Comparison of ENCODE assay signal across 27 mouse cellular contexts in genomic region chr5:148755807-148756206, GRCm38 (mm10).
DNase-seq lines count a peak whose midpoint lies in the region; ATAC-seq and TF ChIP-seq lines count a peak whose summit lies in the region.
"Had no signal": no experiment of that assay in that cellular context is flagged by ENCODE, and none has a peak within 500 bp of the region (broad histone marks: within the 10 kb centered on the region; RNA-seq: fewer than 3 reads in every experiment).

No protein-coding gene starts in this region.

- H3K36me3 ChIP-seq in kidney, postnatal 0 days (ENCODE audit: insufficient read depth, low read length), result no peaks in the 10 kb centered on the region
- H3K36me3 ChIP-seq in intestine, embryonic 15.5 days, result no peaks in the 10 kb centered on the region
- H3K36me3 ChIP-seq in liver, embryonic 13.5 days, result no peaks in the 10 kb centered on the region
- no peaks in the 10 kb centered on the region for H3K36me3 ChIP-seq in stomach, postnatal 0 days (ENCODE audit: control insufficient read depth, insufficient read depth, low read length)
- no peaks in the 10 kb centered on the region for H3K36me3 ChIP-seq in forebrain, postnatal 0 days (ENCODE audit: insufficient read depth)
- H3K36me3 ChIP-seq: heart, embryonic 10.5 days; heart, embryonic 15.5 days; limb, embryonic 10.5 days; limb, embryonic 15.5 days; lung, embryonic 15.5 days; midbrain, embryonic 12.5 days; neural tube, embryonic 12.5 days had no signal

- no peak for TF ChIP-seq CTCF in kidney, postnatal 0 days (IDR thresholded peaks at IDR 0.05; ENCODE audit: low read depth)
- TF ChIP-seq CTCF in stomach, postnatal 0 days (IDR thresholded peaks at IDR 0.05; ENCODE audit: low read depth), result no peak
- no peak for TF ChIP-seq CTCF in forebrain, postnatal 0 days (IDR thresholded peaks at IDR 0.05; ENCODE audit: low read depth)

- WGBS in kidney, postnatal 0 days, result 87% methylated on average over 8 of the region's 8 CpGs
- WGBS in intestine, embryonic 15.5 days, result 72% methylated on average over 8 of the region's 8 CpGs
- 47% methylated on average over 8 of the region's 8 CpGs for WGBS in liver, embryonic 13.5 days (ENCODE audit: insufficient replicate concordance)
- 78% methylated on average over 8 of the region's 8 CpGs for WGBS in stomach, postnatal 0 days
- whole genome bisulfite sequencing in forebrain, postnatal 0 days, result 73% methylated on average over 8 of the region's 8 CpGs

- H3K27me3 ChIP-seq in kidney, postnatal 0 days (ENCODE audit: insufficient read depth, low read length), result no peaks in the 10 kb centered on the region
- H3K27me3 ChIP-seq in intestine, embryonic 15.5 days (replicated peaks), result no peaks in the 10 kb centered on the region
- H3K27me3 ChIP-seq in liver, embryonic 13.5 days, result no peaks in the 10 kb centered on the region
- no peaks in the 10 kb centered on the region for H3K27me3 ChIP-seq in stomach, postnatal 0 days (ENCODE audit: control insufficient read depth, insufficient read depth, low read length)
- no peaks in the 10 kb centered on the region for H3K27me3 ChIP-seq in forebrain, postnatal 0 days (ENCODE audit: insufficient read depth, low read length)
- H3K27me3 ChIP-seq: heart, embryonic 15.5 days; limb, embryonic 15.5 days; lung, embryonic 15.5 days; megakaryocyte, embryonic 14.5 days; midbrain, embryonic 12.5 days; neural tube, embryonic 12.5 days had no signal

- no peak overlapping the region for H3K9ac ChIP-seq in kidney, postnatal 0 days (ENCODE audit: low read depth, low read length)
- H3K9ac ChIP-seq in intestine, embryonic 15.5 days, result no peak overlapping the region
- no peak overlapping the region for H3K9ac ChIP-seq in liver, embryonic 13.5 days
- H3K9ac ChIP-seq in stomach, postnatal 0 days (ENCODE audit: low read length), result no peak overlapping the region
- H3K9ac ChIP-seq in forebrain, postnatal 0 days, result no peak overlapping the region
- H3K9ac ChIP-seq: heart, embryonic 15.5 days; limb, embryonic 15.5 days; lung, embryonic 15.5 days; midbrain, embryonic 12.5 days; neural tube, embryonic 12.5 days had no signal

- no peak overlapping the region for H3K4me3 ChIP-seq in kidney, postnatal 0 days (replicated peaks; ENCODE audit: low read depth, low read length)
- H3K4me3 ChIP-seq in intestine, embryonic 15.5 days (replicated peaks), result no peak overlapping the region
- H3K4me3 ChIP-seq in liver, embryonic 13.5 days (replicated peaks), result no peak overlapping the region
- no peak overlapping the region for H3K4me3 ChIP-seq in stomach, postnatal 0 days (ENCODE audit: low read depth, low read length)
- H3K4me3 ChIP-seq in forebrain, postnatal 0 days (ENCODE audit: low read depth, low read length), result no peak overlapping the region
- H3K4me3 ChIP-seq: heart, embryonic 10.5 days; heart, embryonic 15.5 days; limb, embryonic 10.5 days; limb, embryonic 15.5 days; lung, embryonic 15.5 days; megakaryocyte, embryonic 14.5 days; midbrain, embryonic 12.5 days; myocyte; neural tube, embryonic 12.5 days had no signal

- no peak for TF ChIP-seq EP300 in stomach, postnatal 0 days (optimal IDR thresholded peaks at IDR 0.05)

- DNase-seq in kidney, postnatal 0 days (ENCODE audit: low spot score), result no peak
- no peak for DNase-seq in kidney, adult 11 months
- DNase-seq in liver, embryonic 13.5 days, result no peak
- no peak for DNase-seq in stomach, postnatal 0 days (ENCODE audit: low spot score)
- DNase-seq in forebrain, postnatal 0 days, result no peak
- DNase-seq: adrenal gland, adult 2 months; cerebellum, adult 2 months; cerebellum, postnatal 36 days; gastrocnemius, postnatal 25 days; heart, adult 11 months; layer of hippocampus, postnatal 36 days; thymus, postnatal 14 days had no signal

- peak overlapping the region; percentile 78; the same call in 1 of the 2 replicates for H3K27ac ChIP-seq in kidney, postnatal 0 days
- no peak overlapping the region for H3K27ac ChIP-seq in intestine, embryonic 15.5 days
- H3K27ac ChIP-seq in liver, embryonic 13.5 days, result no peak overlapping the region
- no peak overlapping the region for H3K27ac ChIP-seq in stomach, postnatal 0 days (replicated peaks)
- no peak overlapping the region for H3K27ac ChIP-seq in forebrain, postnatal 0 days (ENCODE audit: low read depth, low read length)
- H3K27ac ChIP-seq: heart, embryonic 10.5 days; heart, embryonic 15.5 days; hindbrain, postnatal 0 days; lung, embryonic 15.5 days; midbrain, embryonic 12.5 days; neural tube, embryonic 12.5 days had no signal

- ATAC-seq in kidney, postnatal 0 days (replicated peaks; ENCODE audit: low FRiP score, low read depth), result no peak
- 0 out of 2 replicates have a peak, but pooled peaks have one; percentile 23 for ATAC-seq in intestine, embryonic 15.5 days
- peak; percentile 56 for ATAC-seq in liver, embryonic 13.5 days (ENCODE audit: low read depth)
- ATAC-seq in megakaryocyte progenitor cell, adult 5-6 weeks (replicated peaks; ENCODE audit: poor library complexity), result 0 out of 2 replicates have a peak, but pooled peaks have one; percentile 1
- no peak for ATAC-seq in stomach, postnatal 0 days (ENCODE audit: low FRiP score, low TSS enrichment)
- ATAC-seq in forebrain, postnatal 0 days, result no peak
- ATAC-seq: activated CD4-positive, CD25-positive, alpha-beta regulatory T cell, adult 4 months; CD4-positive, CD25-positive, alpha-beta regulatory T cell, adult 4 months; forebrain, embryonic 14.5 days; hindbrain, postnatal 0 days had no signal

- peaks cover 18% of the 10 kb centered on the region for H3K4me1 ChIP-seq in kidney, postnatal 0 days (replicated peaks; ENCODE audit: insufficient read depth, low read length)
- peaks cover 12% of the 10 kb centered on the region; the same call in 1 of the 2 replicates for H3K4me1 ChIP-seq in intestine, embryonic 15.5 days (replicated peaks)
- H3K4me1 ChIP-seq in liver, embryonic 13.5 days (replicated peaks), result peaks cover 5% of the 10 kb centered on the region; the same call in 1 of the 2 replicates
- H3K4me1 ChIP-seq in stomach, postnatal 0 days (replicated peaks; ENCODE audit: control insufficient read depth, insufficient read depth), result no peaks in the 10 kb centered on the region
- H3K4me1 ChIP-seq in forebrain, postnatal 0 days (ENCODE audit: insufficient read depth), result no peaks in the 10 kb centered on the region
- H3K4me1 ChIP-seq: megakaryocyte, embryonic 14.5 days had no signal

- H3K9me3 ChIP-seq in kidney, postnatal 0 days (replicated peaks; ENCODE audit: low read length), result no peaks in the 10 kb centered on the region
- H3K9me3 ChIP-seq in intestine, embryonic 15.5 days, result no peaks in the 10 kb centered on the region
- H3K9me3 ChIP-seq in liver, embryonic 13.5 days (replicated peaks), result peaks cover 6% of the 10 kb centered on the region; the same call in 1 of the 2 replicates
- H3K9me3 ChIP-seq in stomach, postnatal 0 days (ENCODE audit: control insufficient read depth, low read length), result no peaks in the 10 kb centered on the region
- H3K9me3 ChIP-seq in forebrain, postnatal 0 days (ENCODE audit: low read length), result no peaks in the 10 kb centered on the region
- H3K9me3 ChIP-seq: heart, embryonic 10.5 days; heart, embryonic 15.5 days; limb, embryonic 10.5 days; limb, embryonic 15.5 days; lung, embryonic 15.5 days; neural tube, embryonic 12.5 days had no signal

- no peak overlapping the region for H3K4me2 ChIP-seq in kidney, postnatal 0 days (ENCODE audit: low read length)
- no peak overlapping the region for H3K4me2 ChIP-seq in intestine, embryonic 15.5 days (replicated peaks)
- no peak overlapping the region for H3K4me2 ChIP-seq in liver, embryonic 13.5 days
- H3K4me2 ChIP-seq in stomach, postnatal 0 days (replicated peaks; ENCODE audit: low read depth), result no peak overlapping the region
- no peak overlapping the region for H3K4me2 ChIP-seq in forebrain, postnatal 0 days (ENCODE audit: low read depth)
- H3K4me2 ChIP-seq: heart, embryonic 15.5 days; limb, embryonic 15.5 days; lung, embryonic 15.5 days; midbrain, embryonic 12.5 days; neural tube, embryonic 12.5 days had no signal

Comparison
In these comparisons a context has a peak if more than half of its experiments do, and no peak if none do; other contexts are left out.
1. ATAC-seq: peak in intestine, embryonic 15.5 days (single experiment), liver, embryonic 13.5 days (single experiment) and megakaryocyte progenitor cell, adult 5-6 weeks (single experiment); none in kidney, postnatal 0 days (single experiment), stomach, postnatal 0 days (single experiment) and forebrain, postnatal 0 days (single experiment).